8 mouse cellular contexts compared by ENCODE assay signal in the genomic region with DNA sequence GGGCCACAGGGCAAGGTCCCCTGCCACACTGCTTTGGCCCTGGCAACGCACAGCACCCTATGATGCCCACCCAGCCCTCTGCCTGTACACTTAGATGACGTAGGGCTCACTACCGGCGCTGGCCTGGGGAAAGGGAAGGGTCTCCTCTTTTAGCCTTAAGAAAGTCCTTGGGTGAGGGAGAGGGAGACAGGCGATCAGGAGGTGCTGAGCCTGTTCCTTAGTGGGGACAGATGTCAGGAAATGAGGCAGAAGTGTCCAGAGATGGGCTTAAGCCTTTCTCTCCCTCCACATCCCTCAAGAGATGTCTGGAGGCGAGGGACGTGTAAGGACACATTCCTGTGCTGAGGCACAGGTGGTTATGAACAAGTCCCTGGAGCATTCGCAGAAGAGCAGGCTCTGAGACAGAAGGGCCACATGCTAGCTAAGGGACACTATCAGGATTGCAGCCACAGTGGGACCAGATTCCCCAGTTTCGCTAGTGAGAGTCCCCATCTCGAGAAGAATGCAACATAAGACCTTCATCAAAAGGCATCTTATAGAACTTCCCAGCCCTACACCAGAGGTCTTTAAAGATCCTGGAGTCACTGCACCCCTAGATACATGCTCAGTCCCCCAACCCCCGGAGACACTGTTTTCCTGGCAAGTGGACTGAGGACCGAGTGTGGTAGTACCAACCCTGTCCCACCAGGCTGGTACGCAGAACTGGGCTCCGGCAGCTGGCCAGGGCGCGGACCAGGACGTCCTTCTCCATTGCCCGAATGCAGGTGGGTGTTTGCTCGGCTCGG. TPM values are rescaled to one million over a fixed set of nuclear protein-coding genes. Genes with fewer than 3 reads are reported as not detected.
DNase-seq lines count a peak whose midpoint lies in the region; ATAC-seq and TF ChIP-seq lines count a peak whose summit lies in the region.

No protein-coding gene starts in this region.

- peak overlapping the region; percentile 51 for H3K9ac ChIP-seq in kidney, postnatal 0 days (ENCODE audit: low read depth, low read length)
- H3K9ac ChIP-seq in forebrain, embryonic 14.5 days (ENCODE audit: low read length) = peak overlapping the region; percentile 68
- peak overlapping the region; percentile 50; the same call in 1 of the 2 replicates for H3K9ac ChIP-seq in limb, embryonic 15.5 days
- 0 out of 2 replicates have a peak overlapping the region, but pooled peaks have one; percentile 46 for H3K9ac ChIP-seq in stomach, embryonic 14.5 days (replicated peaks; ENCODE audit: low read depth, low read length)

- no peak for ATAC-seq in kidney, postnatal 0 days (replicated peaks; ENCODE audit: low FRiP score, low read depth)
- 0 out of 2 replicates have a peak, but pooled peaks have one; percentile 3 for ATAC-seq in forebrain, embryonic 14.5 days
- ATAC-seq in limb, embryonic 15.5 days (ENCODE audit: insufficient number of reproducible peaks, low FRiP score, low TSS enrichment, low read depth) = no peak
- ATAC-seq in stomach, embryonic 14.5 days (ENCODE audit: insufficient number of reproducible peaks, insufficient read depth, low FRiP score, low read depth) = no peak

- no peak overlapping the region for H3K27ac ChIP-seq in kidney, postnatal 0 days
- H3K27ac ChIP-seq in bone marrow, adult 2 months (ENCODE audit: control insufficient read depth, insufficient read depth, low read depth, low read length, poor library complexity) = peak overlapping the region; percentile 70
- no peak overlapping the region for H3K27ac ChIP-seq in forebrain, embryonic 14.5 days (ENCODE audit: low read depth, low read length)
- no peak overlapping the region for H3K27ac ChIP-seq in limb, embryonic 15.5 days
- H3K27ac ChIP-seq in stomach, embryonic 14.5 days (ENCODE audit: low read length) = no peak overlapping the region

- no peak for TF ChIP-seq CTCF in kidney, postnatal 0 days (IDR thresholded peaks at IDR 0.05; ENCODE audit: low read depth)
- TF ChIP-seq CTCF in bone marrow, adult 2 months (IDR thresholded peaks at IDR 0.05; ENCODE audit: control insufficient read depth, insufficient read depth, low read length) = no peak

- H3K4me1 ChIP-seq in kidney, postnatal 0 days (replicated peaks; ENCODE audit: insufficient read depth, low read length) = 0 out of 2 replicates have a peak, but pooled peaks cover 6% of the 10 kb centered on the region
- peaks cover 4% of the 10 kb centered on the region for H3K4me1 ChIP-seq in bone marrow, adult 2 months (ENCODE audit: control insufficient read depth, insufficient read depth, low read length)
- H3K4me1 ChIP-seq in forebrain, embryonic 14.5 days (ENCODE audit: control insufficient read depth, insufficient read depth, low read length) = no peaks in the 10 kb centered on the region
- peaks cover 12% of the 10 kb centered on the region for H3K4me1 ChIP-seq in limb, embryonic 15.5 days
- no peaks in the 10 kb centered on the region for H3K4me1 ChIP-seq in stomach, embryonic 14.5 days (ENCODE audit: control insufficient read depth, insufficient read depth, low read length)

- H3K4me3 ChIP-seq in kidney, postnatal 0 days (replicated peaks; ENCODE audit: low read depth, low read length) = peak overlapping the region; percentile 41; the same call in 1 of the 2 replicates
- H3K4me3 ChIP-seq in bone marrow, adult 2 months (replicated peaks; ENCODE audit: control insufficient read depth, low read depth, low read length) = peak overlapping the region; percentile 77
- peak overlapping the region; percentile 54 for H3K4me3 ChIP-seq in forebrain, embryonic 14.5 days (ENCODE audit: low read depth, low read length)
- H3K4me3 ChIP-seq in limb, embryonic 15.5 days = peak overlapping the region; percentile 58
- H3K4me3 ChIP-seq in stomach, embryonic 14.5 days (ENCODE audit: low read depth, low read length) = peak overlapping the region; percentile 47

- no peaks in the 10 kb centered on the region for H3K9me3 ChIP-seq in kidney, postnatal 0 days (replicated peaks; ENCODE audit: low read length)
- no peaks in the 10 kb centered on the region for H3K9me3 ChIP-seq in forebrain, embryonic 14.5 days (replicated peaks; ENCODE audit: control insufficient read depth, low read length)
- no peaks in the 10 kb centered on the region for H3K9me3 ChIP-seq in limb, embryonic 15.5 days
- no peaks in the 10 kb centered on the region for H3K9me3 ChIP-seq in stomach, embryonic 14.5 days (ENCODE audit: control insufficient read depth, low read depth, low read length)

- peaks cover 20% of the 10 kb centered on the region for H3K27me3 ChIP-seq in kidney, postnatal 0 days (ENCODE audit: insufficient read depth, low read length)
- peaks cover 21% of the 10 kb centered on the region for H3K27me3 ChIP-seq in forebrain, embryonic 14.5 days (replicated peaks; ENCODE audit: control insufficient read depth, insufficient read depth, low read length)
- peaks cover 53% of the 10 kb centered on the region for H3K27me3 ChIP-seq in limb, embryonic 15.5 days
- peaks cover 9% of the 10 kb centered on the region for H3K27me3 ChIP-seq in stomach, embryonic 14.5 days (ENCODE audit: control insufficient read depth, insufficient read depth, low read length)

- DNase-seq in kidney, postnatal 0 days (ENCODE audit: low spot score) = no peak
- no peak for DNase-seq in kidney, postnatal 25 days
- DNase-seq in forebrain, embryonic 14.5 days (ENCODE audit: low spot score) = no peak
- no peak for DNase-seq in frontal cortex, adult 2 months (ENCODE audit: extremely low spot score in 1 of 2, low spot score in 1 of 2)
- no peak for DNase-seq in thymus, postnatal 10 days (ENCODE audit: low spot score in 2 of 2)

- 39% methylated on average over 20 of the region's 20 CpGs for WGBS in kidney, postnatal 0 days
- WGBS in bone marrow, adult 2 months = 12% methylated on average over 20 of the region's 20 CpGs
- WGBS in forebrain, embryonic 14.5 days = 40% methylated on average over 20 of the region's 20 CpGs
- WGBS in limb, embryonic 15.5 days = 31% methylated on average over 20 of the region's 20 CpGs
- WGBS in stomach, embryonic 14.5 days = 39% methylated on average over 20 of the region's 20 CpGs

- H3K4me2 ChIP-seq in kidney, postnatal 0 days (ENCODE audit: low read length) = peak overlapping the region; percentile 79
- H3K4me2 ChIP-seq in forebrain, embryonic 14.5 days (ENCODE audit: low read length) = peak overlapping the region; percentile 96
- peak overlapping the region; percentile 97 for H3K4me2 ChIP-seq in limb, embryonic 15.5 days
- peak overlapping the region; percentile 94 for H3K4me2 ChIP-seq in stomach, embryonic 14.5 days (replicated peaks; ENCODE audit: low read depth, low read length)

- no peak; the same call in 1 of the 2 replicates for TF ChIP-seq POLR2A in bone marrow, adult 2 months (IDR thresholded peaks at IDR 0.05; ENCODE audit: borderline replicate concordance, control insufficient read depth, low read depth, low read length)

- no peaks in the 10 kb centered on the region for H3K36me3 ChIP-seq in kidney, postnatal 0 days (ENCODE audit: insufficient read depth, low read length)
- H3K36me3 ChIP-seq in forebrain, embryonic 14.5 days (ENCODE audit: control insufficient read depth, insufficient read depth, low read length) = no peaks in the 10 kb centered on the region
- H3K36me3 ChIP-seq in limb, embryonic 15.5 days = no peaks in the 10 kb centered on the region
- no peaks in the 10 kb centered on the region for H3K36me3 ChIP-seq in stomach, embryonic 14.5 days (ENCODE audit: control insufficient read depth, insufficient read depth, low read length)

RNA-seq across cellular contexts. Expression of gene Coro2a, which starts 1.3 kb away (rescaled TPM):
- 2.9 and 3.4 TPM in 2 replicates for polyA plus RNA-seq in kidney, postnatal 0 days (2015; fragmentation: Nextera tagmentation; extraction: Ambion mirVana)
- 6.0 and 8.1 TPM in 2 replicates for polyA plus RNA-seq in bone marrow, adult 2 months (2011; ENCODE audit: insufficient read depth, insufficient read length, low replicate concordance, missing spikeins)
- 2.2 and 2.9 TPM in 2 replicates for polyA plus RNA-seq in forebrain, embryonic 14.5 days (2014; fragmentation: Nextera tagmentation; extraction: Ambion mirVana)
- polyA plus RNA-seq in limb, embryonic 15.5 days (2015; fragmentation: Nextera tagmentation; extraction: Ambion mirVana) = 3.2 and 3.5 TPM in 2 replicates
- polyA plus RNA-seq in stomach, embryonic 14.5 days (2014; fragmentation: Nextera tagmentation; extraction: Ambion mirVana) = 10.8 and 11.7 TPM in 2 replicates
- polyA plus RNA-seq in frontal cortex, adult 2 months (2012; rRNA removed) = 13.3 and 15.2 TPM in 2 replicates

RNA-seq across cellular contexts. Expression of gene Tbc1d2, which starts 49.3 kb away (rescaled TPM):
- polyA plus RNA-seq in kidney, postnatal 0 days (2015; fragmentation: Nextera tagmentation; extraction: Ambion mirVana) = 3.6 and 4.2 TPM in 2 replicates
- polyA plus RNA-seq in bone marrow, adult 2 months (2011; ENCODE audit: insufficient read depth, insufficient read length, low replicate concordance, missing spikeins) = 2.7 and 4.6 TPM in 2 replicates
- polyA plus RNA-seq in forebrain, embryonic 14.5 days (2014; fragmentation: Nextera tagmentation; extraction: Ambion mirVana) = 0.47 and 0.62 TPM in 2 replicates
- polyA plus RNA-seq in limb, embryonic 15.5 days (2015; fragmentation: Nextera tagmentation; extraction: Ambion mirVana) = 1.8 and 2.5 TPM in 2 replicates
- polyA plus RNA-seq in stomach, embryonic 14.5 days (2014; fragmentation: Nextera tagmentation; extraction: Ambion mirVana) = 2.2 and 2.3 TPM in 2 replicates
- polyA plus RNA-seq in frontal cortex, adult 2 months (2012; rRNA removed) = 3.0 and 4.2 TPM in 2 replicates
